Mouse (Mus musculus) cerebellum, adult 18-20 months (tissue): ENCODE data around the gene Eps8.

Source experiments
- DNase-seq, 2 experiments: peaks; one replicate each; pipeline ENCODE4 v3.0.0; 2021

Gene Eps8

DNA sequence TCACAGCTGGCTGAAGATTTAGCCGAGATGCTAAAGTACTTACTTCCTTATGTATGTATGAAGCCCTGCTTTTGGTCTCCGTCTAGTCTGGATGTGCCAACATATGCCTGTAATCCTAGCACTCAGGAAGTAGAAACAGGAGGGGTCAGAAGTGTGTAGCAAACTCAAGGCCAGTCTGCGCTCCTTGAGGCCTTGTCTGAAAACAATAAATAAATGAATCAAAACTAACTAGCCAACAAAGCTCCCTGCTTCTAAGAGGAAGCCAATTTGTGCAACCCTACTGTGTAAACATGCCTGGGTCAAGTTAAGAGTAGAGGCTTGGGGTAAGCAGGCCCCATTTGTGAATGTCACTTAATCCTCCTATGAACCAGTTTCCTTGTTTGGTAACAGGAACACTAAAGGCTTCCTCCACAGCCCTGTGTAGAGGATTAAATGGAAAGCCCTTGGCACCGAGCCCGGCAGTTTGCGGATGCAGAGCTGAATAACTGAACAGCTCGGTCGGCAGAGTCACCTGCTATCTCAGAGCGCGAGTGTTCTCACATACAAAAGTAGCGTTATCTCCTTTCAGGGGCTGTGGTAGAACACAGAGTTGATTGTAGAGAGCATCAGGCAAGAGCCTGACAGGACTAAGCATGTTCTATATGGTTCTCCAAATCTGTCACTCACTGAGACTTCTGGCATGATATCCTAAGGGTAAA lies 183.6 kb downstream of the Eps8 start:
- peak; percentile 77 to 82 for DNase-seq

DNA sequence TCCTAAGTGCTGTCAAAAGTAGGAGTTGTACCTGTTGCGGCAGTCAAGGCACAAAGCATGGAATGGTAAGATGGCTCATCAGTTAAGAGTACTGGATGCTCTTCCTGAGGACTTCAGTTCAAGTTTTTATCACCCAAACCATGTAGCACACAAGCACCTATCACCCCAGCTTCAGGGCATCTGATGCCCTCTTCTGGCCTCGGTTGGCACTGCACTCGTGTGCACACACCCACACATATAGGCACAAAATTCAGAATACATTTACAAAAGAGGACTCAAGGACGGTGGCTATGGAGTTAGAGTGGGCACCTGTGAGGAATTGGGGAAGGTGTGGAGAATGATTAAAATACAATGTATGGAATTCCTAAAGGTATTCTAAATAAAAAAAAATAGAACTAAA lies 185.1 kb downstream of the Eps8 start:
- DNase-seq, result no peak

DNA sequence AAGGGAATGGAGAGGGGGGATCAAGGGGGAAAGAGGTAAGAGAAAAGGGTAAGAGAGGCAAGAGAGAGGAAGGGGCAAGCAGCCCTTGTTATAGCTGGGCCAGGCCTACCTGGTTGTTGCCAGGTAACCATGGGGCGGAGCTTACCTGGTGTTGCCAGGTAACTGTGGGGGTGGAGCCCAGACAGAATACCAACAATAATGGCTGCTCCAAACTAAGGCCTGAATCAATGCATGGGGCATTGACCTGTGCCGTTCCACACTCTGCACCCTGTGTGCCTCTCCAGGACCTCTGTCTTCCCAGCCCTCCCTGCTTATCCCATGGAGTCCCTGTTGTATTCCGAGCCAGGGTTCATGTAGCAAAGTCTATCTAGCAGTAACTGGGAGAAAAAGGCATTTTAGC lies 187.0 kb downstream of the Eps8 start:
- no peak for DNase-seq

- DNase-seq, result no peak
These were observed 188.4 kb downstream of the Eps8 start for GRCm38 (mm10) chr6:137466256-137466655.

- DNase-seq, result peak; percentile 89 to 91
These were observed 189.4 kb downstream of the Eps8 start for GRCm38 (mm10) chr6:137465253-137465652.

DNA sequence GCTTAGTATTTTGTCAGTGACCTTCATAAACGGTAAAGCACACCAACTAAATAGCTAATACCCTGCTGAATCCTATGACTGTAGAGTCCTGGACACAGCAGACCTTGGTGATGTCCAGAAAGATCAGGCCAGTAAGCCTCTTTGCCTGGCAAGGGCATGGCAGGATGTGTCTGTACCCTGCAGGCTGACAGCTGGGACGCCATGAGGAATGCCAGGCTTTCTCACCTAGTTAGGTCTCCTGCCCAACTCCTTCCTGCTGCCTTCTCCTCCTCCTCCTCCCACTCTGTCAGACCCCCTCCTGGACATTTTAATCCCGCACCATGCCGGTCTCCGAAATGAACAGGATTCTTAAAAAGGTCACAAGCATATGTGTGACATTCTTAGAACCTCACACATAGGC lies 190.9 kb downstream of the Eps8 start:
- DNase-seq, result peak; percentile 12 to 19

DNA sequence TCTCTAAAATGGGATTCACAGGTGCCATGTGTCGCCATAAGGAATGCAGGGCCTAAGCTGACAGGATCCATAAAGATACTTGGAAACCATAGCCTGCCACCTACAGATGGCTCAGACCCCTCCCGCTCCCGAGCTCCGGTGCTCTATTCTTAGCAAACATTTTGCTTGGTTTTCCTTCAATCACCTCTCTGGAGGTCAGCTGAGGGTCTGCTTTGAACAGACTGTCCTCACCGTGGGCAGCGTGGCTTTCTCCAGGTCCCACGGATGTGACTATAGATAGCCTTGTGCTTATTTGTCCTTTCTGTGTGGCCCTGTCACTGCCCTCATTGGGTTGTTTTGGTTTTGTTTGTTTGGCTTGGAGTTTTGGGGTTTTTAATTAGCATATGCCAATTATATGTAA lies 196.5 kb downstream of the Eps8 start:
- DNase-seq, result no peak

GRCm38 (mm10) chr6:137457210-137457609 lies 197.5 kb downstream of the Eps8 start:
- DNase-seq, result no peak

GRCm38 (mm10) chr6:137456064-137456463 lies 198.6 kb downstream of the Eps8 start:
- DNase-seq, result no peak

GRCm38 (mm10) chr6:137455537-137456041 lies 199.1 kb downstream of the Eps8 start:
- peak; percentile 28 to 47 for DNase-seq

- DNase-seq, result peak in 1 of 2 experiments; percentile 39
These were observed 208.6 kb downstream of the Eps8 start for GRCm38 (mm10) chr6:137446116-137446515.

- DNase-seq, result no peak
These were observed 211.6 kb downstream of the Eps8 start for GRCm38 (mm10) chr6:137443089-137443488.

- DNase-seq, result no peak
These were observed 213.9 kb downstream of the Eps8 start for GRCm38 (mm10) chr6:137440559-137441486.

DNA sequence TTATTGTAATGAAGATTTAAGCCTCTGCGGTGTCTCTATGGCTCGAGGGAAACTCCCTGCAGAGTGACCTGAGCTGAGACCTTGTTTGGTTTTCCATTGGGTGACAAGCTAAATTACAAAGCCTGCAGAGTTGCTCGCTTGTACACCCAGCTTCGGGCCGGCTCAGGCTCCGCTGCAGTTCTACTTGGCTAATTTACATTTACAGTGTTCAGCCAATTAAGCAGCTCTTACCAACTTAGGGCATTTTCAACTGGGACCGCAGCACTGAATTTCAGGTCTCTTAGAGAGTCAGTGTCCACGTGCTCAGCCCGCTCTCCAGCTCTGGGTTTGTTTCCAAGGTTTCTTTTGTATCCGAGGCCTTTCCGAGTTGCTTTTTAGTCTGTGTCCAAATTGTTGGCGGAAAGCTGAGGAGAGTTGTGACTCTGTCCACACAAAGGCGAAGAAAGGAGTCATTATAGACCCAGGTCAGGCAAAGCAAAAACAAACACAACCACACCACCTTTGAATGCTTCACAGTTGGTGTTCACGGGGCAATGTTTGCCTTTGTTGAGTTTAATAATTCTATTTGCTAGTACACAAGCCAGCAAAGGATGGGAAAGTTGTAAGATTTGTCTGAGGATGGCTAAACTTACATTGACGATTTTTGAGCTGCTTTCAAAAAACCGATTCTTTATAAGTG lies 216.6 kb downstream of the Eps8 start:
- DNase-seq, result no peak

DNA sequence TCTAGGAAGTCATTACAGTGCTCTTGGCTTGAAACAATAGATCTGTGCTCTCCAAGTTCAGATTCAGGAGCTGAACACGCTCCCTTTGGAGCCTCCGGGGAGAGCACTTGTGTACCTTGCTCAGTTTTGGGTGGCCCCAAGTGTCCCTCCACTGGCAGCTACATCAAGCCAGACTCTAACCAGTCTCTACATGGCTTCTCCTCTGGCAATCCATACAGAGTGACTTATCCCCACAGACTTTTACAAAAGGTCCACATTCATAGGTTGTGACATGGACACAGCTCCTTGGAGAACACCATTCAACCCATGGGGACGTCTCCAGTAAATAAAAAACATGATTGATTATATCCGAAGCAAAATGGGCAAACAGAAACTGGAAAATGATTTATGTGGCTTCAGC lies 217.2 kb downstream of the Eps8 start:
- DNase-seq, result no peak

- DNase-seq, result no peak
These were observed 221.0 kb downstream of the Eps8 start for GRCm38 (mm10) chr6:137433521-137434137.
